Mouse (Mus musculus): ENCODE data around the gene Ptgir.
"Not testable (repeated sequence)": the region's sequence is repeated elsewhere in the genome, so short reads cannot be mapped to it uniquely, and the experiment has no call there.

The Ptgir gene

DNA sequence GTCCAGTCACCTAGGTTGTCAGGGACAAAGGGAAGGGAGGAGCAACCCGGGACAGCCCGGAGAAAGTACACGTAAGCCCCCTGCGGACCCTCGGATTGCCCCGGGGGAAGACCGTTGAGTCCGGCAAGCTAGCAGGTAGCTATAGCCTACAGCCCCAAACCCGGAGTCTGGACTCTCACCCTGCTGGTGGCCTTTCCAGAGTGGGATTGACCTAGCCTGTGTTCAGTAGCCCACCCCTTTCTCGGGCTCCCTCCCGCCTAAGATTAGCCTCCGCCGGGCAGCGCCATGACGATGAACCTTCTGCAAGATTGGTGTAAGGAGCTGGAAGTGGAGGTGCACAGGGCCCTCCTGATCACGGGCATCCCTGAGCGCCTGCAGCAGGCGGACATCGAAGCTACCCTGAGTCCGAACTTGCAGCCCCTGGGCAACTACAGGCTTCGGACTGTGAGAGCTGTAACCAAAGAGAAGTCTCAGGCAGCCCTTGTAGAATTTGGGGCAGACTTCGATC is 38.6 kb downstream of the Ptgir start:
- DNase-seq, result no peak

DNA sequence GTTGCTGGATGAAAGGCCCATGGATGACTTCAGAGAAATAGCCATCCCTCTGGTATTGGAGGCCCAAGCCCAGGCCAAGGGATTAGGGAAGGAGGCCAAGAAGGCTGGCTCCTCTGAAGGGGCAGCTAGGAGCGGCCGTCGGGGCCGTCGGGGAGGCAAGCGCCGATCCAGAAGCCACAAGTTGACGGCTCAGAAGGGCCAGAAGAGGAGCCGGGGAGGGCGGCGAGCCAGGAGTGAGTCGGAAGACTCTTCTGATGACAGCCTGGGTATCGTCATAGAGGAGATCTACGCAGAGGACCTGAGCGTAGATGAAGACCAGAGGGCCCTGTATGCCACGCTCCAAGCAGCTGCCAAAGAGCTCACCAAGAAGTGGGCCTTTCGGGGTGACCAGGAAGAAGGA is 39.1 kb downstream of the Ptgir start:
- peak; percentile 77 for DNase-seq

DNA sequence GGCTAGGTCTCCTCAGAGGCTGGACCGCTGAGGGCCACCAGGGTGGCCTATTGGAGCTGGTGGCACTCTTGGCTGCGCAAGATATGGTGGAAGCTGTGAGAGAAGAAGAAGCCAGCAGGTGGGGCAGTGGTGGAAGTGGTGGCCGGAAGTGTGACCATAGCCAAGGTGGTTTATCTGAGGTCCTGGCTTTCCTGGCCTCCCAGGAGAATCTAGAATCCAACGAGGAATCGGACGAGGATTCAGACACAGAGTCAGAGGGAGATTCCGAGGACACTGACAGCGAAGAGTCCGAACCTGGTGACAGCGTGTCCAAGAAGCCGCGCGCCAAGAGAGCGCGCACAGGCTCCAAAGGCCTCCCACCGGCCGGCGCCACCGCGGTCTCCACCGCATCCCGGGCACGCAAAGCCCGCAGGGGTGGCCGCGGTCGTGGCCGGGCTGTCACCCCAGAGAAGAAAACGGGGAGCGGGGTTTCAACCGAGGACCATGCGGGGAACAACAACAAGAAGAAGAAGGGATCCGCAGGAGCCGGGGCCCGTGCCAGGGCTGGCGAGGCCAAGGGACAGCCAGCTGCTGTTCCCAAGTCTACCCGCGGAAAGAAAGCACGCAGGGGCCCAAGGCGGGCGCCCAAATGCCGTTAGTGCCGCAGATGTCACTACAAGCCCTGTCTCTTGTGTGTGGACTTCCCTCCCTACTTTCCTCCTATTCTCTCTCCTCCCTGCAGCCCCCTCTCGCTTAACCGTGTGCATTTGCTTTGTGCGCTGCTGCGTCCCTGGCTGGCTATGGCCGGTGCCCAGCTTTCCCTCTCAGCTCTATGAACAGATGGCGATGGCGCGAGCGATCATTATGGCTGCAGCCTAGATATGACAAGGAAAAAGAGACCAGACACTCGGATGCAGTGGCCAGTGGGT is 40.4 kb downstream of the Ptgir start:
- DNase-seq, result peak; percentile 80

DNA sequence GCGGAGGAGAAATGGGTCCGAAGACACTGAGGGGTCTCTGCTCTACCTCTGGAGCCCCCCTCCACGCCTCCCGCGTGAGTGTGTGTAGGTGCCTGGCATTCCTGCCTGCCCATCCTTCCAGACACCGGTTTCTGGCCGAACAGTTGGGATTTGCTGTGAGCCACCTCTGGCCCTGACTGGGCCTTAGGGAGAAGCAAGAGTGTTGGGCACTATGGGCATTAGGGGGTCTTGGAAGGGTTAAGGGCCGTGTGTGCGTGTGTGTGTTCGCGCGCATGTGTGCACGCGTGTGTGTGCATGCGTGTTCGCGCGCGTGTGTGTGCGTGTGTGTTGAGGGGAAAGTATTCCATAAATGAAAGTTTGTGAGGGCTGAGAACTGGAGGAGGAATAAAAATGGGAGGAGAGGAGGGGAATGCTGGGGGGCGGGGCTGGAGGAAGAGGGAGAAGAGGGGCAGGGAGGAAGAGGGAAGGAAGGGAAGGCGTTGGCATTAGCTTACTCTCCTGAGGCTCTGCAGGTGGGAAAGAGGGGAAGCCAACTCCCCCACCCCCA is 41.1 kb downstream of the Ptgir start:
- DNase-seq, result peak; percentile 76

DNA sequence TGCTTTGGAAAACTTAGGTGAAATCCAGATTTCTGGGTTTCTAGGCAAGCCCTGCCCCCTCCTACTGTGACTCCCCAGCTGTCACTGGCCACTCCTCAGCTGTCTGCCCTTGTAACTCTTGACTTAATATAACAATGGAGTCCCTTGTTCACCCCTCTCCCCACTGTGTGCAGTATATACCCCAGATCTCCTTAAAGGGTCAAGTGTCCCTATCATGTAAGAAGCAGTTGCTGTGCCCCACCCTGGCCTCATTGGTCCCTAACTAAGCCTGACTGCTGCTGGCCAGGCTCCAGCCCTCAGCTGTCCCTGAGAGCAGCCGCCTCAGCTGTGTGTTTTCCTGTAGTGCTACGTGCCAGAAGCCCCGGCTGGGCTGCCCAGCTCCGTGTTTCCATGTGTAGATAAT is 41.7 kb downstream of the Ptgir start:
- peak; percentile 72 for DNase-seq

DNA sequence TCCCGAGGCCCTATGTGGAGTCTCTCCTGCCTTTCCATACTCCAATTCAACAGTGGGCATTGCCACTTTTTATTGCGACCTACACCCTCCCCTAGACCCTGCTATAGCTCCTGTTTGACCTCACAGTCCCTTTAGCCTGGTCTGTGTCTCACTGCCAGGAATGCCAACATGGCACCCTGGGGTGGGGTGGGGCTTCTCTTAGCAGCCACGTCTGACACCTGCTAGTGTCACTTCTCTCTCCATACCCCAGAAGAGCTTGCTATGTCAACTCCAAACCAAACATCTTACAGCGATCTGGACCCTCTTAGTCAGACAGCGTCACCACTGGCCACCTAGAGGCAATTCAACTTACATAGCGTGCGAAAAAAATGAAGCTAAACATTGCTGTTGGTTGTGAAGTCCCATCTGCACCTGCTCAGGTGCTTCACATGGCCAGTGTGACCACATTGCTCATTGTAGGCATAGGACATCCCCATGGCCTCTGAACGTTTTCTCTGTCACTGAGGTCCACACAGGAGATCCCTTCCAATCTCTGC is 42.7 kb downstream of the Ptgir start:
- DNase-seq, result peak; percentile 71

DNA sequence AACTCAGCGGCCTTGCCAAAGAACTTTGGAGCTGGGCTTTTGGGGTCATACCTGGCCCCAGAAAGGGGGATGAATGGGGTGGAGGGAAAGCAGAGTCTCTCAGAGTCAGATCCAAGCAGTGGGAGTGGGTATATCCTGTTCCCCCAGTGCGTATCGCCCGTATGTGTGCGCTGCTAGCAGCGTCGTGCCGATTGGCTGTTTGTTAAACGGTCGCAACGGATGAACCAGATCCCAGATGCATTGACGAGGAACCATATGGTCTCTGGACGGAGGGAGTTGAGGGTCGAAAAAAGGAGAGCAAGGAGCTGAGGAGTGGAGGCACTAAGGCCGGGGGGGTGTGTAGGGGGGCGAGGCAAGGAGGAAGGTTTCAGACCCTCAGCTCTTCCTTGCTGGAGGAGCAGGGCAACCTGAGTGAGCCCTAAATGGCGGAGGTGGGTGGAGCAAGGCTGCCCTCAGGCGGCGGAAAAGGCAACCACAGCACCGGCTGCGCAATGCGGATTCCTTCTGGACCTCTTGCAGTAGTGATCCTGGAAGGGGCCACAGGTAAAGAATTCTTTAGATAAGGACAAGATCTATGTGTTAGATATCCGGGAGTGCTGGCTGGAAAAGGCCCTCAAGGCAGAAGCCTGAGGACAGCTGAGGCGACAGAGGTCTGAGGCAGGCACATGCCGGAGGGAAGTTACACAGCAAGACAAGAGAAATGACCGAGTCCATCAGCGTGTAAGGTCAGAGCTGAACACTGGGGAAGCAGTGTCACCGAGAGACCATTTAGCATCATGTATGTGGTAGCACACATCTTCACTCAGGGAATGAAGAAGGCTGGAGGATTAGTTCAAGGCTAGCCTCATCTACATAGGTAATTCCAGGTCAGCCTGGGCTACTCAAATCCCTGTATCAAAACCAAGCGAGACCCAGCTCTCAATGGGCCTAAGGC is 43.9 kb downstream of the Ptgir start:
- peak; percentile 85 for DNase-seq

DNA sequence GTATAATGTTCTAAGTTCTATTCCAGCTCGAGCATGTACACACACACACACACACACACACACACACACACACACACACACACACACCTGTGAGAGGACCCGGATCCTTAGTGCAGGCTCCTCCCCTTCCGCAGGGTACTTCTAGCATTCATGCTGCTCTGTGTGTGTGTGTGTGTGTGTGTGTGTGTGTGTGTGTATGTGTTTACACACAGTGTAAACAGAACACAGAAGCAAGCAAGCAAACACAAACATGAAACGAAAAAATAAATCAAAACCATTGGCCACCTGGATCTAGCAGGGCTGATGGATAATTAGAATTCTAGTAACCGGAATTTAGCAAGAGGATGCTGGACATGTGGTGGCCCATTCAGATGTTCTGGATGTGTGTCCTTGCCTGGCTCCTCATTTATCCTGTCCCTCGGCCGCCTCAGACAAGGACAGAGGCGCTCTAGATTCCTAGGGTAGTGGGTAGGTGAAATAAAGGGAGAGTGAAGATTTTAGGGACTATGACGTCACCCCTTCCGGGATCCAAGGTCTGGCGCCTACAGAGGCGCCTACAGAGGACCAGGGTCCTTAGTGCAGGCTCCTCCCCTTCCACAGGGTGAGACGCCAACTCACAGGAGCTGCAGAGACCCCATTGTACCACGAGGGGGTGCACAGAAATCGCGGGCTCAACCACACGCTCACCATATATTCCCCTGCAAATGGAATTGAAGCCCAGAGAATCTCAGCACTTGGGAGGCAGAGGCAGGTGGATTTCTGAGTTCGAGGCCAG is 44.8 kb downstream of the Ptgir start:
- DNase-seq, result peak; percentile 85

DNA sequence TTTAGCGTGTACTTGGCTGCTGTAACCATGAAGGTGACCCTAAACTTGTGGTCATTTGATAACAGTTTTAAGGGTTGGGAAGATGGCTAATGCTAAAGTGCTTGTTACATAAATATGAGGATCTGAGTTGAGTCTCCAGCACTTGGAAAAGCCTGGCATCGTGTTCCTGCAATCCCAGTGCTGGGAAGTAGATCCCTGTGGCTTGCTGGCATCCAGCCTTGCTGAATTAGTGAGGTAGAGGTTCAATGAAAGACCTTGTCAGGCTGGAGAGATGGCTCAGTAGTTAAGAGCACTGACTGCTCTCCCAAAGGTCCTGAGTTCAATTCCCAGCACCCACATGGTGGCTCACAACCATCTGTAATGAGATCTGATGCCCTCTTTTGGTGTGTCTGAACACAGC is 47.5 kb downstream of the Ptgir start:
- not testable (repeated sequence) for DNase-seq

DNA sequence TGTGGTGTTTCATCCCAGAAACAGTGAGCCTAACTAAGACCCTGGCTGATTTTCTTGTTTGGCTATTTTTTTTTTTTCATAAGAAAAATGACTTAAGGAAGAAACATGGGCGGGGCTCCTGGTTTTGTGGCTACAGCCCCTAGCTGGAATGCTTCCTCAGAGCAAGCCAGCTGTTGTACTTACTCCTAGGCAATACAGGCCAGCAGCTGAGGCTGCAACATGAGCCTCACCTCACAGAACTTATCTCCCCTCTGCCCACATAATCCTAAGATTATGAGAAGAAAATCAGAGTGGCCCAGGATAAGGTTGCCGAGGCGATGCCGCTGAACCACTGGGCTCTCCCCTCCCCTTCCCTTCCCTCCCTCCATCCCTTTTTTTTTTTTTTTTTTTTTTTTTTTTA is 49.4 kb downstream of the Ptgir start:
- DNase-seq, result no peak

DNA sequence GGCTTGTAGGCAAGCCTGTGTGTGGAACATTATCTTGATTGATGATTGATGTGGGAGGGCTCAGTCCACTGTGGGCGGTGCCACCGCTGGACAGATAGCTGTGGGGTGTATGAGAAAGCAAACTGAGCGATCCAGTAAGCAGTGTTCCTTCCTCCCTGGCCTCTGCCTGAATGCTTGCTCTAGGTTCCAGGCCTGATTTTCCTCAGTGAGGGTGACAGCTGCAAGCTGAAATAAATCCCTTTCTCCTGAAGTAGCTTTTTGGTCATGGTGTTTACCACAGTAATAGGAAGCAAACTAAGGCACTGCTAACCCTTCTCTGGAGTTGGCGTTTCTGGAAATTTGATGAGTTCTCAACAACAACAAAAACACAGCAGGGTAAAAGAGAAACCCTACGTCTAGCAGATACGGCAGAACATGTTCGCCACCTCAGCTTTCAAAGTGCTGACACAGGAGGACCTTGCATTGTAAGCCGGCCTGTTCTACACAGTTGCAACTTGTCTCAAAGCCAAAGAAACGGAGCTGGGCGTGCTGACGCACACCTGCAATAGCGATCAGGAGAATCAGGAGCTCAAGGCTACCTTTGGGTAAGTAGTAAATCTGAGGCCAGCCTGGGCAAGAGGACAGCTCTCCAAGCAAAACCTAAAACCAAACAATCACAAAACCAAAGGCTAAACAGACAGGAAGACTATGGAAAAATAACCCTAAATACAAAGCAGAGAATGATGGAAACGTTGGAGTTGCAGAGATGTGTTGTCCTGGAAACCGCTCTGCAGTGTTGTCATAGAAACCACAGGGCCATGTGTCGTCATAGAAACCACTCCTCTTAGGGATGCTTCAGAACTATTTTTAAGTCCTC is 50.3 kb downstream of the Ptgir start:
- DNase-seq, result no peak

DNA sequence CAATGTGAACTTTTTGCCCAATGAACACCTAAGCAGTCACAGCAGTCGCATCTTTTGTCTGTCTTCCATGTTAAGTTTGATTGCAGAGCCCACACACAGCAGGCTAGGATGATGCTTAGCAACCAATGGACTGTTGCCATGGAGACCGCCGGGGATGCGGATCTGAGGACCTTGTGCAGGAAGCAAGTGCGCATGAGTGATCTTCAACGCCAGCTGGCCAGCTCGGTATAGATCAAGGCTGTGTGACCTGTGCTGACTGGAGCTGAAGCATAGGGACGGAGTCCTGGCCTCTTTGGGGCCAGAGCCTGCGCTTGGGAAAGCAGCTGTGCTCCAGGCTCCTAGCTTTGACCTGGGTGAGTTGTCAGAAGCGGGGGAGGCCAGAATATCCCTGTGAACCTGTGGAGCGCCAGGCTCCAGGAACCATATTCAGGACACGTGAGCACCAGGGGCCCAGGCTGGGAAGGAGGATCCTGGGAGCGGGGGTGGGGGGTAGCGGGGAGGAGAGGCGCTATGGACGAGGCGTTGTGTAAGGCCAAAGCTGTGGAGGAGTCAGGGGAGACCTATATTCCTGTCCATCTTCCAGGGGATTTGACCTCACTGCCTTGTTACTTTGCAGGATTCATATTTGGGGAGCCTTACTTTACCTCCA is 53.4 kb downstream of the Ptgir start, which contains the start of gene Pnmal1:
TSS of gene Pnmal1 (plus strand) at position 141 of the 649 bp plus-strand sequence.
- DNase-seq, result peak; percentile 90
